Mouse (Mus musculus): ENCODE results near the gene Pcbp3.

DNA sequence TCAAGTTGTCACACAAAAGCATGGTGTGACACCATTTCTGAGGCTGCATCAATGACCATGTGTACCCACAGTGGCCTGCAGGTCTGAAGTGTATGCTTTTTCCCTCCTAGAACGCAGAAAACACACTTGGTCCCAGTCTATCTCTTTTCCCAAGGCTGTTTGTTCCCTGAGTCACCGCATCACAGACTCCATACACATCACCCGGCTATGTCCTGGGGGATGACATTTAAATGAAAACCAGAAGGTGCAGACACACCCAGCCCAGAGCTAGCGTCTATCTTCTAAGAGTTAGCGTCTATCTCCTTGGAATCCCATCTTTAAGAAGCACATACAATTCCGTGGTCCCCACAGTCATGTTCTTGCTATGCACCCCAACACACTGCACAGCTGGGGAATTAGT is 192.1 kb downstream of the Pcbp3 start:
- no peak for TF ChIP-seq POLR2A (IDR thresholded peaks at IDR 0.05; ENCODE audit: insufficient read depth, low read depth, low read length)
- no peak for TF ChIP-seq CTCF (IDR thresholded peaks at IDR 0.05)
- TF ChIP-seq EP300 (IDR thresholded peaks at IDR 0.05; ENCODE audit: insufficient read depth, low read depth, low read length), result no peak

Data from heart, adult 2 months (tissue).